Mouse (Mus musculus): ENCODE measurements around the gene Exosc8.

DNA sequence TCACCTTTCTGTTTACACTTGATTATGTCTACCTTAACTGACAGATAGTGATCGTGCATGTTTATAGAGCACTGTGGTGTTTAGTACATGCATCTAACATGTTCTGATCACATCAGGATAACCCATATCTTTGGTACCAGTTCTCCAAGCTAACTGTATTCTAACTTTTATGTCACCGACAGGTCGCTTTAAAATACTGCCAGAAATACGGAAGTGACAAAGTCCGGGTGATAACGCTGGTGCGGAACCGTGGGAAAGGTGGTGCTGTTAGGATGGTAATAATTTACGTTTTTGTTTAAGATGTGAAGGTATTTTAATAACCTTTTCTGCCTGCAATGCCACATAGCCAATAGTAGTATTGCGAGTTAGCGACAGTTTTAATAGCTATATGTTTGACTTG, 6.8 kb upstream of the Exosc8 start:
- no peak for TF ChIP-seq POLR2A (IDR thresholded peaks at IDR 0.05; ENCODE audit: insufficient read length, low read depth)
- no peak for TF ChIP-seq SRF (IDR thresholded peaks at IDR 0.05; ENCODE audit: control insufficient read depth, insufficient read length, low read depth)
- no peak for TF ChIP-seq MAX (IDR thresholded peaks at IDR 0.05; ENCODE audit: low read depth)
- no peak for TF ChIP-seq TCF12 (IDR thresholded peaks at IDR 0.05; ENCODE audit: insufficient read depth, poor library complexity, severe bottlenecking)
- no peak for TF ChIP-seq MYOD1 (IDR thresholded peaks at IDR 0.05; ENCODE audit: control insufficient read depth in 1 of 3, insufficient read length in 2 of 3, low read depth in 2 of 3)
- TF ChIP-seq POLR2AphosphoS2 (IDR thresholded peaks at IDR 0.05; ENCODE audit: insufficient read length, low read depth), result no peak
- no peak for TF ChIP-seq USF1 (IDR thresholded peaks at IDR 0.05; ENCODE audit: low read depth)
- TF ChIP-seq E2F4 (IDR thresholded peaks at IDR 0.05; ENCODE audit: insufficient read depth), result no peak
- TF ChIP-seq CEBPB (IDR thresholded peaks at IDR 0.05; ENCODE audit: insufficient read depth, poor library complexity, severe bottlenecking), result no peak
